Mouse (Mus musculus) hindbrain, embryonic 13.5 days (tissue): ENCODE measurements around the gene Smim14. TPM values are rescaled to one million over a fixed set of nuclear protein-coding genes. Genes with fewer than 3 reads are reported as not detected.

ENCODE experiments used
- ATAC-seq: fragments of 200-750 bp; cut with Nextera tagmentation; 2 replicates; pipeline ENCODE4 v1.8.0; 2017; ENCODE audit warnings: moderate TSS enrichment; ENCODE audit not compliant: low FRiP score
- H3K27ac ChIP-seq: fragments of 300-500 bp; sonication (generic); 2 replicates; pipeline ENCODE4 v1.5.1; 2015; ENCODE audit warnings: inconsistent platforms, mild to moderate bottlenecking, moderate library complexity
- H3K27me3 ChIP-seq: fragments of 300-500 bp; sonication (generic); 2 replicates; pipeline ENCODE4 v1.6.1; 2015; ENCODE audit warnings: mild to moderate bottlenecking, inconsistent platforms
- H3K36me3 ChIP-seq: fragments of 300-500 bp; sonication (generic); 2 replicates; pipeline ENCODE4 v1.6.1; 2015; ENCODE audit warnings: mild to moderate bottlenecking, inconsistent platforms
- H3K4me1 ChIP-seq: fragments of 300-500 bp; sonication (generic); replicated peaks from 2 replicates; pipeline ENCODE4 v1.6.1; 2015; ENCODE audit warnings: inconsistent platforms
- H3K4me2 ChIP-seq: fragments of 300-500 bp; sonication (generic); 2 replicates; pipeline ENCODE4 v1.6.1; 2015; ENCODE audit warnings: inconsistent platforms, mild to moderate bottlenecking, moderate library complexity
- H3K4me3 ChIP-seq: fragments of 300-500 bp; sonication (generic); 2 replicates; pipeline ENCODE4 v1.5.1; 2015; ENCODE audit warnings: mild to moderate bottlenecking, inconsistent platforms
- H3K9ac ChIP-seq: fragments of 300-500 bp; sonication (generic); 2 replicates; pipeline ENCODE4 v1.6.1; 2015; ENCODE audit warnings: mild to moderate bottlenecking, inconsistent platforms
- H3K9me3 ChIP-seq: fragments of 300-500 bp; sonication (generic); 2 replicates; pipeline ENCODE4 v1.6.1; 2016; ENCODE audit warnings: inconsistent platforms
- WGBS: fragments of 180-500 bp; shearing (Covaris S2); methylation state at CpG from one replicate; pipeline ENCODE4 v1.1.7; 2015; 5-methylcytosine and 5-hydroxymethylcytosine counted together
- polyA plus RNA-seq: library from polyadenylated mRNA; unstranded; fragments of >200 nt; fragmentation: Nextera tagmentation; extraction: Ambion mirVana; gene quantifications from 2 replicates; pipeline ENCODE4 v1.2.1, GENCODE M21; 2015

The Smim14 gene
- polyA plus RNA-seq, 1 experiment from 2014 or later: 195 TPM

DNA sequence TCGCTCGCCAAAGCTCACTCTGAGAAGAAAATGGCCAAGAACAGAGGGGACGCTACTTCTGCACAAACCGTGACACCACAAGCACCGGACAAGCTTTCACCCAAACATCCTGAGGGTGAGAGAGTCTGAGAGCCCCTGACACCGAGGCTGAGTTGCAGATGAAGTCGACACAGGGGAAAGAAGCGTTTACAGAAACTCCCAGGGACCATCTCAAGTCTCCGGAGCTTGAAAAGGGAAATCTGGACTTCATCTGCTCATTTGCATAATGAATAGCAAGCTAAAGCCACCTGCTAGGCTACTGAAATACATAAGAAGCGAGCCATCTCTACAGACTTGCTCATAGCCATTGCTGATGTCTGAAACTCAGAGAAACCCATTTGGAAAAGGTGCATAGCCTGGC, 117.8 kb downstream of the Smim14 start:
- H3K9ac ChIP-seq: no peak overlapping the region
- 76% methylated on average over 10 of the region's 10 CpGs for WGBS
- peaks cover 6% of the 10 kb centered on the region; the same call in 1 of the 2 replicates for H3K4me1 ChIP-seq
- no peaks in the 10 kb centered on the region for H3K9me3 ChIP-seq
- no peak overlapping the region for H3K4me3 ChIP-seq
- ATAC-seq: no peak
- H3K4me2 ChIP-seq: no peak overlapping the region
- H3K27me3 ChIP-seq: no peaks in the 10 kb centered on the region
- peaks cover 82% of the 10 kb centered on the region for H3K36me3 ChIP-seq
- no peak overlapping the region for H3K27ac ChIP-seq

DNA sequence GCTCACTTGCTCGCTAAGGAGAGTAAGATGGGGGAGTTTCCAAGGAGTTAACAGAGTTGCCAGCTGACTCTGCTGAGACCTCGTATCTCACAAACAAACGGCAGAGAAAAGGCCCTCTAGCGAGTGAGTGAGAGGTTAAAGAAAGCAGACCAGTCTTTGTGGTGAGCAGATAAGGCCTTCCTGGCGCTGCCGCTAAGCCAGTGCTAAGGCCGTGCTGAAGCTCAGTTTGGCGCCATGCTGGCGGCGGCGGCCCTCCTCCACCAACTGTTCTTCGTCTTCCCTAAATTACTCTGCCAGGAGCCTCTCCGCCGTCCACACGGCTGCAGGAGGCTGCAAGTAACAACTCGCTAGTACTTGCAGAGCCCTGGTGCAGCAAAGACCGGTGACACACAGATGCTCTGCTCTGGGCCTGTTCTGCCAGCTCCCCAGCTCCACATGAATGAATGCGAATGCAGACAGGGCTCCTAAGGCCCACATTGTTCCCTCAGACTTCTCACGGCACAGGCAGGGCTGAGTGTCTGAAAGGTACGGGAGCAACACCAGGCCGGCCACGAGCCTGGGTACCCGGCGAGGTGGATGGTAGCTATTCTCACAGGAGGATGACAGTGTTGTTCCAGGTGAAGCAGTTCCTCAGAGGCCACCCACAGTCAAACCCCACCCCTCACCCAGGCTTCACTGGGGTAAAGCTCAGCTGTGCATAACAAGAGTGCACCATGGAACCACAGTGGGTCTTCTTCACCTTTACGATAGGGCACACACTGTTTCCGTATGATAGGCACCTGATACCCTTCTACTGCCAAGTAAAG, 121.1 kb downstream of the Smim14 start:
- Histone ChIP-seq H3K9me3 (no peaks in the 10 kb centered on the region), H3K27ac (0 out of 2 replicates have a peak overlapping the region, but pooled peaks have one; percentile 27), H3K27me3 (no peaks in the 10 kb centered on the region), H3K4me3 (no peak overlapping the region), H3K36me3 (peaks cover 72% of the 10 kb centered on the region), H3K4me1 (peaks cover 6% of the 10 kb centered on the region; the same call in 1 of the 2 replicates), H3K9ac (peak overlapping the region; percentile 43), H3K4me2 (no peak overlapping the region)
- ATAC-seq: no peak
- whole genome bisulfite sequencing: 24% methylated on average over 26 of the region's 26 CpGs

DNA sequence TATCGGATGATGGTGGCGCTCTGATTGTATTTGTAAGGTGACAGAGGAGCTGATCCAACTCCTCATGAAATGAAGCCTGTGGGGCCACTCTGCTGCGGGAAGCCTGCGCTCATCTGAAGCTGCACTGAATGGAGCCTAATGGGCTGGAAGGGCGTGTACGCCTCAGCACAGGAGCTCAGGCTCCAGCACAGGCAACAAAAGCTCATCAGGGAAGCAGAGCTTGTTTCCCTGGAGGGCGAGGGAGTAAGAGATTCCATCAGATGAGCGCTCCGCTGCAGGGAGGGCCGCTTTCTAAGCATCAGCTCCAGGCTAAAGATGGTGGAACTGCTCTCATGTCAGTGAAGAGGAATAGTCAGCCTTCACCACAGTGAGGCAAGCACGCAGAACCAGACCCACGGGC, 129.0 kb downstream of the Smim14 start:
- no peak overlapping the region for H3K4me3 ChIP-seq
- no peaks in the 10 kb centered on the region for H3K9me3 ChIP-seq
- ATAC-seq: no peak
- peaks cover 71% of the 10 kb centered on the region for H3K36me3 ChIP-seq
- no peak overlapping the region for H3K4me2 ChIP-seq
- peak overlapping the region; percentile 72 for H3K27ac ChIP-seq
- H3K4me1 ChIP-seq: peaks cover 6% of the 10 kb centered on the region; the same call in 1 of the 2 replicates
- 35% methylated on average over 12 of the region's 12 CpGs for WGBS
- H3K9ac ChIP-seq: no peak overlapping the region
- H3K27me3 ChIP-seq: no peaks in the 10 kb centered on the region

DNA sequence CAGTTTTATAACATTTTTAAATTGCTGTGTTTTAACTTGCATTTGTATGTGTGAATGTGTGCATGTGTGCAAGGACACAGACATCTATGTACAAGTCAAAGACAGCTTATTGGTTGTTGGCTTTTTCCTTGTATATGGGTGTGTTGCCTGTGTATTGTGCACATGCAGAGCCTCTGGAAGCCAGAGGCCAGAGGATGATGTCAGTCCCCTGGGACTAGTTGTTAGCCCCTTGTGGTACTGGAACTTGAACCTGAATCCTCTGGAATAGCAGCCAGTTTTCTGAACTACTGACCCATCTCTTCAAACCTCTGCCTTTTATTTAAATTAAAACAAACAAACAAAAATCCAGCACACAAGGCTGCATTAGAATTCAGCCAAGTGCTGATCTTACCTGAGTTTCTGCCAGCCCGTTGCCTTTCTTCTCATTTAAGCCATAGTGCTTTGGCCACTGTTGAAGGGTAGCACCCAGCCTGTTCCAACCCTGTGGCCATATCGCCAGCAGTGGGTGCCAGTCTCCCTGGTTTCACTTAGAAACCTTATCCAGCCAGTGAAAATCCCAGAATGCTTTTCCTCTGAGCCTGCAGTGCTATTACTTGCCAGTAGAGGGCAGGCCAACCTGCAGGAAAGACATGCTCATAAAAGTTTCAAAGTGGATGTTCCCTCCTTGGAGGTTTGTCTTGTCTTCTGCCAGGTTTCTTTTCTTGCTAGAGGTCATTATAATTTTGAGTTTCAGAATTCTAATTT, 135.6 kb downstream of the Smim14 start:
- H3K9me3 ChIP-seq: no peaks in the 10 kb centered on the region
- ATAC-seq: no peak
- no peaks in the 10 kb centered on the region for H3K4me1 ChIP-seq
- H3K9ac ChIP-seq: no peak overlapping the region
- WGBS: 33% methylated on average over 2 of the region's 2 CpGs
- H3K36me3 ChIP-seq: peaks cover 67% of the 10 kb centered on the region
- no peaks in the 10 kb centered on the region for H3K27me3 ChIP-seq
- H3K4me2 ChIP-seq: no peak overlapping the region
- H3K27ac ChIP-seq: peak overlapping the region; percentile 48; the same call in 1 of the 2 replicates
- H3K4me3 ChIP-seq: no peak overlapping the region

Other genes with a start within 250 kb of the Smim14 start
- gene Rfc1, start 201.5 kb downstream of the Smim14 start, polyA plus RNA-seq: 39.2 and 40.6 TPM in 2 replicates
- gene Klb, start 188.9 kb downstream of the Smim14 start, polyA plus RNA-seq: 0.09 TPM in 1 of 2 replicates, not detected in the other
- 660 and 683 TPM in 2 replicates for gene Rpl9, start 145.7 kb downstream of the Smim14 start, polyA plus RNA-seq
- 60.9 and 61.6 TPM in 2 replicates for gene Lias, start 145.7 kb downstream of the Smim14 start, polyA plus RNA-seq
- 48.3 and 51.1 TPM in 2 replicates for gene Ugdh, start 101.2 kb downstream of the Smim14 start, polyA plus RNA-seq
- gene Gm43552, start 44.4 kb downstream of the Smim14 start, polyA plus RNA-seq: 2.7 TPM in 1 of 2 replicates, not detected in the other
- 215 and 216 TPM in 2 replicates for gene Ube2k, start within 50 bp of the Smim14 start, polyA plus RNA-seq
- gene Pds5a, start 161.1 kb upstream of the Smim14 start, polyA plus RNA-seq: 54.2 and 57.8 TPM in 2 replicates
- 19.2 and 19.4 TPM in 2 replicates for gene N4bp2, start 226.3 kb upstream of the Smim14 start, polyA plus RNA-seq